Mouse (Mus musculus): Measurements from ENCODE around the gene Arl3.

GRCm38 (mm10) chr19:46602406-46602805 is 29.4 kb upstream of the Arl3 start:
- TF ChIP-seq HCFC1 (IDR thresholded peaks at IDR 0.05; ENCODE audit: borderline replicate concordance, insufficient read depth, low read length) (no peak), MAFK (IDR thresholded peaks at IDR 0.05; ENCODE audit: insufficient read depth, low read depth, low read length) (no peak)

All from ES-E14 (cell line).